Mouse (Mus musculus): ENCODE measurements around the gene Glrx5. TPM values are rescaled to one million over a fixed set of nuclear protein-coding genes. Genes with fewer than 3 reads are reported as not detected.

Gene Glrx5
- polyA plus RNA-seq, 1 experiment: 22.5 TPM

- no peak overlapping the region for H3K4me3 ChIP-seq (ENCODE audit: insufficient read depth, low read length)
- no peak; the same call in 1 of the 2 replicates for TF ChIP-seq CTCF (IDR thresholded peaks at IDR 0.05; ENCODE audit: low read depth, low read length)
- TF ChIP-seq POLR2A (IDR thresholded peaks at IDR 0.05; ENCODE audit: borderline replicate concordance, low read depth, low read length): no peak
- no peak overlapping the region for H3K27ac ChIP-seq (ENCODE audit: insufficient read depth, low read depth, low read length)
- no peaks in the 10 kb centered on the region for H3K4me1 ChIP-seq (ENCODE audit: control insufficient read depth, insufficient read depth, low read length)
Measured at GRCm38 (mm10) chr12:105063201-105064134, 31.0 kb downstream of the Glrx5 start.

DNA sequence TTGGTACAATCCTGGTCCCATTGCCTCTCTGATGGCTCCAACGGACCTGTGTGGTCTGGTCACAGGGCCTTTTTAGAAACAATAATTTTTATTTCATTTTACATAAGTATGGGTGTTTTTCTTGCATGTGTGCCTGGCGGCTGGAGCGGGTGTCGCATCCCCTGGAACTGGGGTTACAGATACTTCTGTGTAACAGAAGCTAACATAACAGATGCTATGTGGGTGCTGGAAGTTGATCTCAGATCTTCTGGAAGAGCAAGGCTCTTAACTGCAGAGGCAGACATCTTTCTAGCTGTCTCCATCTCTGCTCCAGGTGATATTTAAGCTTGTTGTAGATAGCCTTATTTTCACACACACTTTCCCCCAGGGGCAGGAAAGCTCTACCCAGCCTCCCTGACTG, 31.7 kb downstream of the Glrx5 start:
- H3K4me3 ChIP-seq (ENCODE audit: insufficient read depth, low read length): no peak overlapping the region
- no peak overlapping the region for H3K27ac ChIP-seq (ENCODE audit: insufficient read depth, low read depth, low read length)
- H3K4me1 ChIP-seq (ENCODE audit: control insufficient read depth, insufficient read depth, low read length): 0 out of 2 replicates have a peak, but pooled peaks cover 5% of the 10 kb centered on the region
- no peak for TF ChIP-seq CTCF (IDR thresholded peaks at IDR 0.05; ENCODE audit: low read depth, low read length)
- no peak for TF ChIP-seq POLR2A (IDR thresholded peaks at IDR 0.05; ENCODE audit: borderline replicate concordance, low read depth, low read length)

GRCm38 (mm10) chr12:105065119-105065518, 32.6 kb downstream of the Glrx5 start:
- 0 out of 2 replicates have a peak, but pooled peaks cover 5% of the 10 kb centered on the region for H3K4me1 ChIP-seq (ENCODE audit: control insufficient read depth, insufficient read depth, low read length)

DNA sequence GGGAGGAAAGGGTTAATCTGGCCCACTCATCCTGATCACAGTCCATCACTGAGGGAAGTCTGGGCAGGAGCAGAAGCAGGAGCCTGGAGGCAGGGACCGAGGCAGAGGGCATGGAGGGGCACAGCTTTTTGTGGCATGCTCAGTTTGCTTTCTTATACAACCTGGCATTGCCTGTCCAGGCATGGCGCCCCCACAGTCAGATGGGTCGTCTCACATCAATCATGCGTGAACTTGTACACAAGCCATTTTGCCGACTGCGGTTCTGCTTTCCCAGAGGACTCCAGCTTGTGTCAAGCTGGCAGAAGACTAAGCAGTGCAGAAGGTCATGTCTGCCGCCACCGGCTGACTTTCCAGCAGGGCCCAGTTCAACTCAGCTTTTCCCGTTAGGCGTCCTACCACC, 34.0 kb downstream of the Glrx5 start:
- no peak overlapping the region for H3K4me3 ChIP-seq (ENCODE audit: insufficient read depth, low read length)
- 0 out of 2 replicates have a peak, but pooled peaks cover 5% of the 10 kb centered on the region for H3K4me1 ChIP-seq (ENCODE audit: control insufficient read depth, insufficient read depth, low read length)
- H3K27ac ChIP-seq (ENCODE audit: insufficient read depth, low read depth, low read length): no peak overlapping the region
- no peak for TF ChIP-seq CTCF (IDR thresholded peaks at IDR 0.05; ENCODE audit: low read depth, low read length)
- TF ChIP-seq POLR2A (IDR thresholded peaks at IDR 0.05; ENCODE audit: borderline replicate concordance, low read depth, low read length): no peak

More at GRCm38 (mm10) chr12:105065119-105065518, 32.6 kb downstream of the Glrx5 start:
- no peak overlapping the region for H3K27ac ChIP-seq (ENCODE audit: insufficient read depth, low read depth, low read length)
- H3K4me3 ChIP-seq (ENCODE audit: insufficient read depth, low read length): no peak overlapping the region
- no peak for TF ChIP-seq CTCF (IDR thresholded peaks at IDR 0.05; ENCODE audit: low read depth, low read length)
- no peak for TF ChIP-seq POLR2A (IDR thresholded peaks at IDR 0.05; ENCODE audit: borderline replicate concordance, low read depth, low read length)

DNA sequence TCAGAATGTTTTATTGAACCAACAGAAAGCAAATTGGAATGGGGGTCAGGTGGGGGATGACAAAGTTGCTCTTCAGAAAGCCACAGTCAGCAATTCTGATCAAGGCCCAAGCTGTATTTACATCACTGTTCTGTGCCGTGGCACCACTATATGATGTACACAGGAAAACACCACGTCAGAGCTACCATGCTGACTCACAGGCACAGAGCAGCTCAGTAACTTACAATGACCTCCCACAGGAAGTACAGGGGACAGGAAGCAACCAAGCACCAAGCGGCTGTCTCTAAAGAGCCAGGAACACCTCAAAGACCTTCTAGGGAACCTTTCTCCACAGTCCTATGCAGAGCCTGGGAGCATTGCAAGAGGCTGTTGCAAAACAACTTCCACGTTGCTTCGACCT, 36.4 kb downstream of the Glrx5 start:
- 0 out of 2 replicates have a peak, but pooled peaks cover 5% of the 10 kb centered on the region for H3K4me1 ChIP-seq (ENCODE audit: control insufficient read depth, insufficient read depth, low read length)
- H3K4me3 ChIP-seq (ENCODE audit: insufficient read depth, low read length): no peak overlapping the region
- no peak for TF ChIP-seq CTCF (IDR thresholded peaks at IDR 0.05; ENCODE audit: low read depth, low read length)
- TF ChIP-seq POLR2A (IDR thresholded peaks at IDR 0.05; ENCODE audit: borderline replicate concordance, low read depth, low read length): no peak
- H3K27ac ChIP-seq (ENCODE audit: insufficient read depth, low read depth, low read length): no peak overlapping the region

DNA sequence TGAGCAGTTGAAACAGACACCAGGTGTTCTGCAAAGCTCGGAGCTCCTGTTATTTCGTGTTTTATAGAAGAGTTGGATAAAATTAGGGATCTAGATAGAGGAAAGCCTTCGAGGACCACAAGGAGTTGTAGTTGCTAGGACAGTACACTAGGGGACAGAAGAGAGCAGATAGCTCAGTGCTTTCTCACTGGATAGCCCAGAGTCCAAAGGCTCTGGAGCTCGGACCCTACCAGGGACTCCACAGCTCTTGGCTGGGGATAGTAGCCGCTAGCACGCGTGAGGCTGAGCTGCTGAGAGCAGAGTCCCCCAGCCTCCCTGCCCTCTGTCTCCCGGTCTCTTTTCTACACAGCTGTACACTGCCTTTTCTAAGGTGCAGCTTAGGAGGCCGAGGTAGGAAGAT, 41.2 kb downstream of the Glrx5 start:
- Histone ChIP-seq H3K4me3 (ENCODE audit: insufficient read depth, low read length) (no peak overlapping the region), H3K4me1 (ENCODE audit: control insufficient read depth, insufficient read depth, low read length) (0 out of 2 replicates have a peak, but pooled peaks cover 4% of the 10 kb centered on the region), H3K27ac (ENCODE audit: insufficient read depth, low read depth, low read length) (no peak overlapping the region)
- TF ChIP-seq CTCF (IDR thresholded peaks at IDR 0.05; ENCODE audit: low read depth, low read length) (peak; percentile 32; the same call in 1 of the 2 replicates), POLR2A (IDR thresholded peaks at IDR 0.05; ENCODE audit: borderline replicate concordance, low read depth, low read length) (no peak)

DNA sequence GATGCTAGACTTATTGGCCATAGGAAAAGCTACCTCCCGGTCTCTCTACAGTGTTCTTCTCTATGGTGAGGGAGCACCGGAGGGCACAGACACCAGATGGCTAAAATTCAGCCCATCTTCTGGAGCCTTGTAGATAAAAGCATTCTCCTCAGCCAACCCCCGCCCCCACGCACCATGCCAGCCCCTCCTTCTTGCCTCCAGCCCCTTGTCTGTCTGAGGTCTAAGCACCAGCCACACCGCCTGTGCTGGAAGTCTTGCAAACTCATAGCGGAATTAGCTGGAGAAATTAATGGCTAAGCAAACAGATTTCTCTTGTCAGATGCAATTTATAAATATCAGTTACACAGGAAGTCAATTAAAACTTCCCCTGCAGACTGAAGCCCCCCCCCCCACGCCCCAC, 43.0 kb downstream of the Glrx5 start:
- Histone ChIP-seq H3K27ac (ENCODE audit: insufficient read depth, low read depth, low read length) (no peak overlapping the region), H3K4me3 (ENCODE audit: insufficient read depth, low read length) (no peak overlapping the region), H3K4me1 (ENCODE audit: control insufficient read depth, insufficient read depth, low read length) (no peaks in the 10 kb centered on the region)
- TF ChIP-seq POLR2A (IDR thresholded peaks at IDR 0.05; ENCODE audit: borderline replicate concordance, low read depth, low read length) (no peak), CTCF (IDR thresholded peaks at IDR 0.05; ENCODE audit: low read depth, low read length) (no peak)

DNA sequence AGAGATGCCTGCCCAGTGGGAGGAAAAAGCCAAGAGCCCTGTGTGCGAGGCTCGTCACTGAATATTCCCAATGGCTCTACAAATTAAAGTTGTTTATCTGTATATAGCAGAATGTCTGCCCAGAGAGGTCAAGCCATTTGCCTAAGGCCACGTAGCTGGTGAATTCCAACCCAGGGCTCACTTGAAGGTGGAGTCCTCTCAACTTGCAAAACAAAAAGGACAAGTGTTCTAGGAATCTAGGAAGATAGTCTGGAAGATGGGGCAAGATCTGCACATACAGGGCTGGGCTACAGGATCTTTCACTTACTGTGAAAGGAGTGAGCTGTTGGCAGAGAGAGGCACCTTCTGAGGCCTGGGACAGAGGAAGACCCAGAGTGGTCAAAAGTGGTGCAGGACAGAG, 44.0 kb downstream of the Glrx5 start:
- H3K27ac ChIP-seq (ENCODE audit: insufficient read depth, low read depth, low read length): no peak overlapping the region
- no peak for TF ChIP-seq POLR2A (IDR thresholded peaks at IDR 0.05; ENCODE audit: borderline replicate concordance, low read depth, low read length)
- no peak for TF ChIP-seq CTCF (IDR thresholded peaks at IDR 0.05; ENCODE audit: low read depth, low read length)

DNA sequence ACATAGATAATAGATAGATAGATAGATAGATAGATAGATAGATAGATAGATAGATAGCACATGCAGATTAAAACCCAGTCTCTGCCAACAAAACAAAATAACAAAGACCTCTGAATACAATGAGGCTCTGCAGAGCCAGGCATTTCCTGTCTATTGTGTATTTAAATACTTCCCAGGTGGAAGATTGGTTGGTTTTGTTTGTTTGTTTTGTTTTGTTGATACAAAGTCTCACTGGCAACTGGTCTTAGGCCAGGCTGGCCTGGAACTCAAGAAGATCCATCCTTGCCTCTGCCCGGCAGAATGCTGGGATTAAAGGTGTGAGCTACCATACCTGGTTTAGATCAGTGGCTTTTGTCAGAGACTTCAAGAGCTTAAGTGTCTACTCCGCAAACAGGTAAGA, 44.7 kb downstream of the Glrx5 start:
- TF ChIP-seq CTCF (IDR thresholded peaks at IDR 0.05; ENCODE audit: low read depth, low read length) (no peak), POLR2A (IDR thresholded peaks at IDR 0.05; ENCODE audit: borderline replicate concordance, low read depth, low read length) (no peak)
- H3K4me1 ChIP-seq (ENCODE audit: control insufficient read depth, insufficient read depth, low read length): no peaks in the 10 kb centered on the region
- no peak overlapping the region for H3K4me3 ChIP-seq (ENCODE audit: insufficient read depth, low read length)
- H3K27ac ChIP-seq (ENCODE audit: insufficient read depth, low read depth, low read length): no peak overlapping the region

More for the DNA sequence above, 44.0 kb downstream of the Glrx5 start:
- no peak overlapping the region for H3K4me3 ChIP-seq (ENCODE audit: insufficient read depth, low read length)
- no peaks in the 10 kb centered on the region for H3K4me1 ChIP-seq (ENCODE audit: control insufficient read depth, insufficient read depth, low read length)

DNA sequence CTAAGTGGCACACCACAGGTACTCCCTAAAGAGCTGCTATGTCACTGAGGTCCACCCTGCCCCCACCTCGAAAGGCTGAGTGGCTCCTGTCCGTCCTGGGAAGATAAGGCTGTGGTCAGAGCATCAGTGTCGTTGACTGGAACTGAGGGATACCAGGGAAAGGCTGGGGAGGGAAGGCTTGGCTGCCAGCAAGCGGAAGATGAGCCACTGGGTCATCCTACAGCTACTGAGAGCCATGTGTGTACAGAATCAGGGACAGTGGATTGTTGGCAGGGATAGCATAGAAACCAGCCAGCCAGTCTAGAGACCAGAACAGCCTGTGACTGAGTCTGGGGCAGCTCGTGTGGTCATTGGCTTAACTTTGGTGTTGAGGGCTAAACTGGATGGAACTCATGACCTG, 51.7 kb downstream of the Glrx5 start:
- Histone ChIP-seq H3K4me3 (ENCODE audit: insufficient read depth, low read length) (no peak overlapping the region), H3K27ac (ENCODE audit: insufficient read depth, low read depth, low read length) (no peak overlapping the region), H3K4me1 (ENCODE audit: control insufficient read depth, insufficient read depth, low read length) (no peaks in the 10 kb centered on the region)
- TF ChIP-seq CTCF (IDR thresholded peaks at IDR 0.05; ENCODE audit: low read depth, low read length): no peak
- TF ChIP-seq POLR2A (IDR thresholded peaks at IDR 0.05; ENCODE audit: borderline replicate concordance, low read depth, low read length): no peak
